Mouse (Mus musculus) liver, postnatal 0 days (tissue): ENCODE results near the gene Caskin1.

Source experiments
- CTCF ChIP-seq: sonication (generic); IDR thresholded peaks from 2 replicates; pipeline ENCODE4 v1.5.1; 2016; ENCODE audit warnings: antibody characterized with exemption, low read depth
- EP300 ChIP-seq: IDR thresholded peaks from 2 replicates; pipeline ENCODE4 v1.6.1; 2016; ENCODE audit warnings: antibody characterized with exemption, low read depth, mild to moderate bottlenecking

DNA sequence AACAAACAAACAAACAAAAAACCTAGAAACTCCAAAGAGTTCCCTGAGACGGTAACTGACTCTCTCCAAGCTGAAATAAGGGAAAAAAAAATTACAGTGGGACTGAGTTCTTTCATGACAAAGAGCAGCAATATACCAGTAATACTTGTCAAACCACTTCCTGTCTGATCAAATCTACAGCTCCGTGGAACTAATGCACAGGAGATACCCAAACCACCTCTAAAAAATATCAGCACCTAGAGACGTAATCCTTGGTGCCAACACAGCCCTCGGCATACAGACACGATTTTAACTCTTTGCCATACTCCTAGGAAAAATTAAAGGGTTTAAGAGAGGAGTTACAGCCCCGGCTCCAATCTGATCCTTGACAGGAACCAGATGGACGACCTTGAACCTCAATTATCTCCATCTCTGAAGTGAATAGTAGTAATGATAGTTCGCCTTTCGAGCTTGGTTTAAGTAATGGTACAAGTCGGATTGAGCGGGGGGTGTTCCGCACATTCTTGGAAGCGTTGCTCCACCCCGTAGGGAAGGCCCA lies 34.1 kb upstream of the Caskin1 start:
- TF ChIP-seq CTCF, result no peak
- TF ChIP-seq EP300, result no peak; the same call in 1 of the 2 replicates
